Mouse (Mus musculus) T-helper 17 cell (primary cell): Measurements from ENCODE around the gene Ercc6.

Experiments used
- in situ Hi-C, 2 experiments: fragments of 300-600 bp; cut with MboI, MseI; formaldehyde crosslinking; loops; 1 replicate in 1 of 2; 2 replicates in 1 of 2; pipeline ENCODE4 v1.15.1; 2025; ENCODE audit warnings: high pct_unique_total_duplicates in 2 of 2

Ercc6 gene

GRCm38 (mm10) chr14:32513336-32514032, at the start of gene Ercc6:
Ercc6 (plus strand) TSS chr14:32513521.
- in situ Hi-C loops = loop anchor here in 1 of 2 experiments (25.0 kb wide), 1 partner anchor 924 kb away; the partner anchor contains the start of gene Mapk8

- in situ Hi-C loops = loop anchor here in 1 of 2 experiments (5.0 kb wide), 2 partner anchors 93 to 223 kb away; no protein-coding TSS in a partner anchor
Observed at GRCm38 (mm10) chr14:32464601-32465505, 48.5 kb upstream of the Ercc6 start, which contains the start of gene Slc18a3. Slc18a3 (minus strand) TSS chr14:32464850.

- in situ Hi-C loops = loop anchor here in 1 of 2 experiments (5.0 kb wide), 2 partner anchors 93 to 223 kb away; no protein-coding TSS in a partner anchor
Observed at GRCm38 (mm10) chr14:32465506-32465870, 47.8 kb upstream of the Ercc6 start.

GRCm38 (mm10) chr14:32465889-32466288, 47.4 kb upstream of the Ercc6 start, which contains the start of gene Chat:
Chat (minus strand) TSS chr14:32465989.
- in situ Hi-C loops = loop anchor here in 1 of 2 experiments (5.0 kb wide), 2 partner anchors 94 to 224 kb away; no protein-coding TSS in a partner anchor

GRCm38 (mm10) chr14:32467606-32468005, 45.7 kb upstream of the Ercc6 start:
- in situ Hi-C loops = loop anchor here in 1 of 2 experiments (5.0 kb wide), 2 partner anchors 95 to 225 kb away; no protein-coding TSS in a partner anchor

GRCm38 (mm10) chr14:32472996-32473395, 40.3 kb upstream of the Ercc6 start:
- in situ Hi-C loops = no loop called here

GRCm38 (mm10) chr14:32476559-32476958, 36.8 kb upstream of the Ercc6 start:
- in situ Hi-C loops = loop anchor here (5.0 to 25.0 kb wide), 3 partner anchors 254 to 1989 kb away; partner anchors contain the start of genes Btd (in 1 of the 2), Cacna1d (in 1 of the 2), Dcp1a (in 1 of the 2) and Gm49387 (in 1 of the 2)

- in situ Hi-C loops = loop anchor here (5.0 to 25.0 kb wide), 3 partner anchors 255 to 1990 kb away; partner anchors contain the start of genes Btd (in 1 of the 2), Cacna1d (in 1 of the 2), Dcp1a (in 1 of the 2) and Gm49387 (in 1 of the 2)
Observed at GRCm38 (mm10) chr14:32477581-32477980, 35.7 kb upstream of the Ercc6 start.

GRCm38 (mm10) chr14:32482061-32482460, 31.3 kb upstream of the Ercc6 start:
- in situ Hi-C loops = loop anchor here (10.0 to 25.0 kb wide), 3 partner anchors 257 to 1995 kb away; partner anchors contain the start of genes Btd (in 1 of the 2), Cacna1d (in 1 of the 2), Dcp1a (in 1 of the 2) and Gm49387 (in 1 of the 2)

GRCm38 (mm10) chr14:32492521-32492920, 20.8 kb upstream of the Ercc6 start:
- in situ Hi-C loops = loop anchor here (10.0 to 25.0 kb wide), 3 partner anchors 708 to 2005 kb away; partner anchors contain the start of genes Btd (in 1 of the 2), Cacna1d (in 1 of the 2), Dcp1a (in 1 of the 2) and Gm49387 (in 1 of the 2)

- in situ Hi-C loops = loop anchor here (10.0 to 25.0 kb wide), 3 partner anchors 711 to 2009 kb away; partner anchors contain the start of genes Btd (in 1 of the 2), Cacna1d (in 1 of the 2), Dcp1a (in 1 of the 2) and Gm49387 (in 1 of the 2)
Observed at GRCm38 (mm10) chr14:32496115-32496850, 17.0 kb upstream of the Ercc6 start.

GRCm38 (mm10) chr14:32501303-32501702, 12.0 kb upstream of the Ercc6 start:
- in situ Hi-C loops = loop anchor here in 1 of 2 experiments (10.0 to 25.0 kb wide), 2 partner anchors 936 to 987 kb away; partner anchors contain the start of gene Mapk8

- in situ Hi-C loops = loop anchor here in 1 of 2 experiments (10.0 to 25.0 kb wide), 2 partner anchors 934 to 988 kb away; partner anchors contain the start of gene Mapk8
Observed at GRCm38 (mm10) chr14:32502764-32503688, 10.3 kb upstream of the Ercc6 start.

- in situ Hi-C loops = loop anchor here in 1 of 2 experiments (10.0 to 25.0 kb wide), 2 partner anchors 933 to 989 kb away; partner anchors contain the start of gene Mapk8
Observed at GRCm38 (mm10) chr14:32503897-32504296, 9.4 kb upstream of the Ercc6 start.

- in situ Hi-C loops = loop anchor here in 1 of 2 experiments (10.0 to 25.0 kb wide), 2 partner anchors 931 to 992 kb away; partner anchors contain the start of gene Mapk8
Observed at GRCm38 (mm10) chr14:32506329-32506728, 7.0 kb upstream of the Ercc6 start.

GRCm38 (mm10) chr14:32507216-32507615, 6.1 kb upstream of the Ercc6 start:
- in situ Hi-C loops = loop anchor here in 1 of 2 experiments (10.0 to 25.0 kb wide), 2 partner anchors 930 to 992 kb away; partner anchors contain the start of gene Mapk8

GRCm38 (mm10) chr14:32508105-32508835, 5.1 kb upstream of the Ercc6 start:
- in situ Hi-C loops = loop anchor here in 1 of 2 experiments (10.0 to 25.0 kb wide), 2 partner anchors 929 to 993 kb away; partner anchors contain the start of gene Mapk8
